Mouse (Mus musculus) liver, postnatal 0 days (tissue): ENCODE results near the gene Vti1a. TPM values are rescaled to one million over a fixed set of nuclear protein-coding genes. Genes with fewer than 3 reads are reported as not detected.

Experiments
- ATAC-seq: fragments of 200-750 bp; cut with Nextera tagmentation; 2 replicates; pipeline ENCODE4 v1.8.0; 2017; ENCODE audit warnings: mild to moderate bottlenecking, moderate library complexity
- DNase-seq: peaks from one replicate; pipeline ENCODE4 v3.0.0-alpha.2; 2016
- H3K27ac ChIP-seq: fragments of 300-500 bp; sonication (generic); 2 replicates; pipeline ENCODE4 v1.5.1; 2014; ENCODE audit warnings: antibody characterized with exemption, moderate library complexity, mild to moderate bottlenecking, low read depth
- H3K27me3 ChIP-seq: fragments of 300-500 bp; sonication (generic); 2 replicates; pipeline ENCODE4 v1.6.1; 2014; ENCODE audit warnings: low read length, control low read depth, mixed read lengths; ENCODE audit not compliant: insufficient read depth
- H3K36me3 ChIP-seq: fragments of 300-500 bp; sonication (generic); replicated peaks from 2 replicates; pipeline ENCODE4 v1.6.1; 2014; ENCODE audit warnings: mild to moderate bottlenecking, control low read depth, low read length, moderate library complexity, mixed read lengths; ENCODE audit not compliant: insufficient read depth
- H3K4me1 ChIP-seq: fragments of 300-500 bp; sonication (generic); 2 replicates; pipeline ENCODE4 v1.6.1; 2014; ENCODE audit warnings: antibody characterized with exemption, mild to moderate bottlenecking, control low read depth; ENCODE audit not compliant: insufficient read depth
- H3K4me2 ChIP-seq: fragments of 300-500 bp; sonication (generic); 2 replicates; pipeline ENCODE4 v1.6.1; 2014; ENCODE audit warnings: low read depth, mild to moderate bottlenecking, low read length, moderate library complexity, mixed read lengths
- H3K4me3 ChIP-seq: fragments of 300-500 bp; sonication (generic); 2 replicates; pipeline ENCODE4 v1.5.1; 2014; ENCODE audit warnings: low read depth, low read length
- H3K9ac ChIP-seq: fragments of 300-500 bp; sonication (generic); replicated peaks from 2 replicates; pipeline ENCODE4 v1.6.1; 2014; ENCODE audit warnings: mild to moderate bottlenecking, moderate library complexity
- H3K9me3 ChIP-seq: fragments of 300-500 bp; sonication (generic); 2 replicates; pipeline ENCODE4 v1.6.1; 2016; ENCODE audit warnings: mild to moderate bottlenecking, control low read depth, low read length, mixed read lengths
- CTCF ChIP-seq: sonication (generic); IDR thresholded peaks from 2 replicates; pipeline ENCODE4 v1.5.1; 2016; ENCODE audit warnings: antibody characterized with exemption, low read depth
- EP300 ChIP-seq: IDR thresholded peaks from 2 replicates; pipeline ENCODE4 v1.6.1; 2016; ENCODE audit warnings: antibody characterized with exemption, low read depth, mild to moderate bottlenecking
- WGBS: fragments of 180-500 bp; shearing (Covaris S2); extraction: QIAGEN DNeasy Blood & Tissue Kit; methylation state at CpG from one replicate; pipeline ENCODE4 v1.1.7; 2014; ENCODE audit not compliant: insufficient replicate concordance; 5-methylcytosine and 5-hydroxymethylcytosine counted together
- polyA plus RNA-seq: library from polyadenylated mRNA; unstranded; fragments of >200 nt; fragmentation: Nextera tagmentation; extraction: Ambion mirVana; gene quantifications from 2 replicates; pipeline ENCODE4 v1.2.1, GENCODE M21; 2015

Gene Vti1a
- polyA plus RNA-seq, 1 experiment from 2014 or later = 10.5 TPM

DNA sequence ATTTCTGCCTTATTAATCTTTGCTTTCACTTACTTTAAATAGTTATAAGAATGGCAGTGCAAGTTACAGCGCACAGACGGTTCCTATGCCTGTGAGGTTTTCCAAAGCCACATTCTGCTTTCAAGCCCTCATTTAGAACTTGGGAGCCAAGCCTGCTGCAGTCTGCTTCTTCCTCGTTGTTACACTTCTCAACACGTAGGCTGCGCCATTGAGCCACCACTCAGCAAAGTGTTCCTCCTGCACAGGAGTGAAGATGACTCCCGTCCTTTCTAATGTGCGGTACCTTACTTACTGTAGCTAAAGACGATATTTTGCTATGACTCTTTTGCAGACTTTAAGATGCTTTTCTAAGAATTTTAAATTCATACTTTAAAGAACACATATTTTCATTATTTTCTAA, 98.0 kb downstream of the Vti1a start:
- H3K9ac ChIP-seq = no peak overlapping the region
- WGBS = 50% methylated on average over 8 of the region's 8 CpGs
- TF ChIP-seq EP300 (no peak), CTCF (peak; percentile 84)
- H3K27ac ChIP-seq = no peak overlapping the region
- H3K36me3 ChIP-seq = no peaks in the 10 kb centered on the region; the same call in 1 of the 2 replicates
- no peaks in the 10 kb centered on the region for H3K9me3 ChIP-seq
- no peaks in the 10 kb centered on the region for H3K4me1 ChIP-seq
- H3K4me2 ChIP-seq = no peak overlapping the region
- ATAC-seq (0 out of 2 replicates have a peak, but pooled peaks have one; percentile 23), DNase-seq (peak; percentile 52)
- no peaks in the 10 kb centered on the region for H3K27me3 ChIP-seq
- no peak overlapping the region for H3K4me3 ChIP-seq

DNA sequence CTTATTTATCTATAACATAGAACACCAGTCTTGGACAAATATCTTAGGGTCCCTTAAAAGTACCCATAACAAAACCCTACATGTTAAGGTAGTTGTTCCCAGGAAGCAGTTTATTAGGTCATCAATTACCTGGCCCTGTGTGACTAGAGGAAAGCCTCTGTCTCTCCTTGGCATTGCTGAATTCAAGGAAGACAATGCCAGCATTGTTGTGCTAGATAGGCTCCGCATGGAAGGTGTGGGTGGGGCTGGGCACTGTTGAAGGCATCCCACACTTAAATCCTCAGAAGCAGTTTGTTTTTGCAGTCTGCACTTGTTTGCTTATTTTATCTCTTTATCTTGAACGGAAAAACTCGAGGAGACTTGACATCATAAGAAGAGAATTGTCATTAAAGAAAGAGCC, 102.7 kb downstream of the Vti1a start:
- H3K4me1 ChIP-seq = no peaks in the 10 kb centered on the region
- ATAC-seq (no peak), DNase-seq (no peak)
- 61% methylated on average over 3 of the region's 3 CpGs for whole genome bisulfite sequencing
- H3K36me3 ChIP-seq = no peaks in the 10 kb centered on the region; the same call in 1 of the 2 replicates
- H3K4me2 ChIP-seq = no peak overlapping the region
- TF ChIP-seq CTCF (no peak), EP300 (no peak)
- no peak overlapping the region for H3K4me3 ChIP-seq
- H3K27ac ChIP-seq = no peak overlapping the region
- no peak overlapping the region for H3K9ac ChIP-seq
- no peaks in the 10 kb centered on the region for H3K27me3 ChIP-seq
- no peaks in the 10 kb centered on the region for H3K9me3 ChIP-seq

DNA sequence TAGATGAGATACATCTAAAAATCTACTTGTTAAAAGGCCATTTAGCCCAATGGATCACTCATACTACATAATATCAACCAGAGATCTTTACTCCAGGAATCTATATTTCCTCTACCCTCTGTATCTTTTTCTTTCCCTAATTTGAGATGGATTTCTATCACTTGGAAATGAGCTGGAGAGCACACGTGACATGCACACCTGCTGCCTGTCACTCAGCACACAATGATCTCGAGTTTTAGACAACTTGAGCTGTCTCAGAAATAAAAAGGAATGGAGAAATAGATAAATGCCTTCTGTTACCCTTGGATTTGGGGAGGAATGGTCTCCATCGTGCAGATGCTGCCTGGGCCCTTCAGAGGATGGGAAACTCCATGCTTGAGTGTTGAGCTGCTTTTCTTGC, 103.9 kb downstream of the Vti1a start:
- H3K9me3 ChIP-seq = no peaks in the 10 kb centered on the region
- H3K9ac ChIP-seq = no peak overlapping the region
- no peaks in the 10 kb centered on the region for H3K27me3 ChIP-seq
- TF ChIP-seq CTCF (no peak), EP300 (no peak)
- H3K4me2 ChIP-seq = no peak overlapping the region
- no peak overlapping the region for H3K4me3 ChIP-seq
- H3K36me3 ChIP-seq = no peaks in the 10 kb centered on the region; the same call in 1 of the 2 replicates
- DNase-seq (no peak), ATAC-seq (no peak)
- no peaks in the 10 kb centered on the region; the same call in 1 of the 2 replicates for H3K4me1 ChIP-seq
- WGBS = 74% methylated on average over 3 of the region's 3 CpGs
- no peak overlapping the region for H3K27ac ChIP-seq

DNA sequence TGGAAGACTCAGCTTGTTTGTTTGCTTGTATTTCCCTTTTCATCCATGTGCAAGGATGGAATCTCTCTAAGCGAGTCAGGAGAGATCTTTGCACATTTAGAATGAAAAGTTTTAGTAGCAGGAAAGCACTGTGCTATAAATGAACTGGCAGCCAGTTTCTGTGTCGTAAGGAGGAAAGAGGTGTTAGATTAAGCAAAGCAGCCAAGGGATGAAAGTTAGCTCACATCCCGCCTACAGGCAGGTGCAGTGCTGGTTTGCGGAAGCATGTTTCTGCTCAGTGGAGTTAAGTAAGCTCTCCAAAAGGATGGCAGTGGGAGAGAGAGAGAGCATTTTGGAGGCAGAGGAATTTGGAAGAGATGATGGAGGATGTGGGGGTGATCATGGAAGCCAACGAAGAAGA, 105.7 kb downstream of the Vti1a start:
- no peaks in the 10 kb centered on the region; the same call in 1 of the 2 replicates for H3K4me1 ChIP-seq
- H3K9me3 ChIP-seq = no peaks in the 10 kb centered on the region
- ATAC-seq (no peak), DNase-seq (no peak)
- no peak overlapping the region for H3K4me2 ChIP-seq
- no peaks in the 10 kb centered on the region for H3K27me3 ChIP-seq
- WGBS = 87% methylated on average over 5 of the region's 5 CpGs
- H3K36me3 ChIP-seq = no peaks in the 10 kb centered on the region
- H3K4me3 ChIP-seq = no peak overlapping the region
- no peak overlapping the region for H3K27ac ChIP-seq
- H3K9ac ChIP-seq = no peak overlapping the region
- no peak for TF ChIP-seq CTCF
- no peak for TF ChIP-seq EP300

DNA sequence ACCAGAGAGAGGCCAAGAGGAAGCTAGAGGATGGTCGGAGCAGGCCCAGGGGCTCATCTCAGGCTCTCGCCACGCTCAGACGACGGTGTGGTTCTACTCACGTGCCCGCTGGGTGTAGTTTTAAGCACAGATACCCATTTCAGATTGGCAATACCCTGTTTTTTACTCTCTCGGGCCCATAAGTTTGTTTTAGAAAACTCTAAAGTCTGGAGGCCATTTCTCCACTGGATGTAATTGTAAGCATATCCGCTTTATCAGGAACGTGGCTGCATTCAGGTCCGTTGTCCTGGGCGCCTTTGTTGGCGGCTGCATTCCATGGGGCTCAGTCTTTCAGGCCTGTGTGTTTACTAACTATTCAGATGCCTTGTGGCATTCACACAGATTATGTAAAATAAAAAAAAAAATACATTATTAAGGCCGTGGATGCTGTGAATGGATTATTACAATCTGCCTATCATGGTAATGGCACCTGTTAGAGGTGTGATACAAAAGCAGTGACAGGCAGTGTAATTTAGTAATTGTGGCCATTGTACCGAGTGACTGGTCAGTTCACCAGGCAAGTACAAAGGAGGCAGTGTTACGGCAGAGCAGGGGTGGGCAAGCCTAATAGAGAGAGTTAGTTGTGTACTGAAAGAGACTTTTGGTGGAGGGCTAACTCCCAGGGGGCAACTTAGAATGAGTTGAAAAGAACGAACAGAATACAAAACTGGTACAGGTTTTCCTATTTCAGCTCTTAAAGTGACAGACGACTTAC, 106.4 kb downstream of the Vti1a start:
- H3K36me3 ChIP-seq = no peaks in the 10 kb centered on the region
- DNase-seq (no peak), ATAC-seq (no peak)
- no peak overlapping the region for H3K9ac ChIP-seq
- H3K4me1 ChIP-seq = no peaks in the 10 kb centered on the region; the same call in 1 of the 2 replicates
- H3K27ac ChIP-seq = no peak overlapping the region
- H3K4me3 ChIP-seq = no peak overlapping the region
- H3K27me3 ChIP-seq = no peaks in the 10 kb centered on the region
- 87% methylated on average over 18 of the region's 18 CpGs for WGBS
- no peak for TF ChIP-seq CTCF
- no peak for TF ChIP-seq EP300
- H3K9me3 ChIP-seq = no peaks in the 10 kb centered on the region
- H3K4me2 ChIP-seq = no peak overlapping the region

DNA sequence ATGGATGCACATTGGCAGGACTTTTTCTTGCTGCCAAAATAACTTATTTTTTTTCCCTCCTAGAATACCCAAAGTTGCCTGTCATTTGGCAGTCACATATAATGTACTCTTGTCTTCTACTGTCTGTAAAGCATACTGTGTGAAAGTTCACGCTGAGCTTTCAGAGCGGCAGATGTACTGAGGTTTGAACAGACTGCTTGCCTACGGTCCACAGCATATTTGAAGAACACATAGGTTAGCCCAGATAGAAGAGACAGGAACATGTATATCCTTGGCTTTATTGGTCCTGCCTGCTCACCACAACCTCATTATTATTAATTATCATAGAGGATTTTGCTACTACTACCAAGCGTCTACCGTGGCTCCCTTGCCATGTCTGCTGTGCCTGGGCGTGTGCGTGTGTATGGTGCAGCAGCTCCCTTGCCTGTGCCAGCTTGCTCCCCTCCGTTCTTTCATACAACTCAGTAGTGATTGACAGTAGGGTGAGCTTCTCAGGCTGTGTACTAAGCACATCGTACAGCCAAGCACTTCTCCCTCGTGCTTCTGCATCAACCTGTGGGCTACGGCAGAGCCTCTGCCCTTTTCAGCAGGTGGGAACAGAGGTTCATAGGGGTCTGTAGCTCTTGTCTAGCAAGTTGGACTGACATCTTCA, 107.1 kb downstream of the Vti1a start:
- H3K9me3 ChIP-seq = no peaks in the 10 kb centered on the region
- no peaks in the 10 kb centered on the region for H3K36me3 ChIP-seq
- H3K4me1 ChIP-seq = no peaks in the 10 kb centered on the region; the same call in 1 of the 2 replicates
- H3K4me2 ChIP-seq = no peak overlapping the region
- ATAC-seq (no peak), DNase-seq (no peak)
- H3K27me3 ChIP-seq = no peaks in the 10 kb centered on the region
- 90% methylated on average over 11 of the region's 11 CpGs for whole genome bisulfite sequencing
- no peak overlapping the region for H3K4me3 ChIP-seq
- no peak overlapping the region for H3K27ac ChIP-seq
- TF ChIP-seq CTCF (no peak), EP300 (no peak)
- H3K9ac ChIP-seq = no peak overlapping the region
